Mouse (Mus musculus) ovary, adult 18-20 months (tissue): ENCODE measurements at regions not wholly inside any gene's neighbourhood (a gene's known extent, or its start where the extent isn't known, plus 50 kb on each side); places are given as distances from the start of the nearest gene placed in this dataset.
A peak's percentile ranks its signal among the peaks of the same experiment; 100 is the strongest.

Source experiments
- DNase-seq: peaks from one replicate; pipeline ENCODE4 v3.0.0; 2022; ENCODE audit warnings: low spot score, mixed read lengths

DNA sequence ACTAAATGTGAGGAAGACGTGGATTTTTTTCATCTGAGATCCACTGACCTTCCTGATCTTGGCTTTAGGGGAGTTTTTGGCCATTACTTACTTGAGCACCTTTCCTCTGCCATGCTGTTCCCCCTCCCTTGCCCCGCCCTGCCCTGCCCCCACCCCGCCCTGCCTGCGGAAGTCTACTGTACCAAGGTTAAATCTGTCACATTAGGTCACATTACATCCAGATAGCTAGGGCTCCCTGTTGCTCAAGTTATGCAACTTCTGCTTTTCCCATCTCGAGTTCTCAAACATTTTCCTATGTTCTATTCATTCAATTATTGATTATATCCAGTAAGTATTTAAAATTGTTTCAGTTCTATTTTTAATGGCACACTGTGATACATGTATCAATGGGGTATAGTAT, 144.7 kb upstream of the Cnot2 start:
- DNase-seq: no peak

- no peak for DNase-seq
Measured at GRCm38 (mm10) chr10:116721986-116722385, 140.7 kb upstream of the Cnot2 start.

DNA sequence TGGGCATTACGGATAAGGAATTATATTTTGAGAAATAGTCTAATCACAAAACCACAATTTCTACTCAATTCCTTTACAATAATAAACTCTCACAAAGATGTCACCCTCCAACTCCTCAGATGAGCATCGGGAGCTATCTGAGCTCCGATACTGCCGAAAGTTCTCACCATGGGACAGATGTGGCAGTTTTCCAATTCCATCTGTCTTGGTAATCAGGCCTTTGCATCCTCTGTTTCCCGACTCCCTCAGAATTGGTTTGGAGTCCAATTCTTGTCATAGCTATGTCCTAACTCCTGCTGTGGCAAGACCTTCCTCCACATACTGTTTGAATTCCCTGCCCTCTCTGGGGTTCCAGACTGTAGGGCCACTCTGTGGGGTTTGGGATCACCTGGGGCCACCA, 138.3 kb upstream of the Cnot2 start:
- no peak for DNase-seq

DNA sequence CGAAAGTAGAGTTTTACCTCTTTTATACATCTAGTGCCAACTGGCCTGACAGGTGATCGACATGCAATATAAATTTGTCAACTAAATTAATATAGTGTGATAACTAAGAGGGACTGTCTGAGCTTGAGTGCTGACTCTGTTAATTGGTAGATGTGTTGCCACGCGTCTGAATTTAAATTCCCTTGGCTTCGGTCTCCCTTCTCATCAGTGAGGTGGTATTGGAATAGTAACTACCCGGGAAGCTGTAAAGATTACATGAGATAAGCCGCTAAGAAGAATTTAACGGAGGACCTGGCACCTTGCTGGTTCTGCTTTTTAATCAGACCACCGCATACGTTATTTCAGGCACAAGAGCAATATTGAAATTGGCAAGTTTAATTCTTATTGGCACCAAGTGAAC, 136.7 kb upstream of the Cnot2 start:
- DNase-seq: no peak

GRCm38 (mm10) chr10:116717017-116717643, 135.8 kb upstream of the Cnot2 start:
- no peak for DNase-seq

- peak; percentile 27 for DNase-seq
Measured at GRCm38 (mm10) chr10:116713456-116713855, 132.1 kb upstream of the Cnot2 start.

DNA sequence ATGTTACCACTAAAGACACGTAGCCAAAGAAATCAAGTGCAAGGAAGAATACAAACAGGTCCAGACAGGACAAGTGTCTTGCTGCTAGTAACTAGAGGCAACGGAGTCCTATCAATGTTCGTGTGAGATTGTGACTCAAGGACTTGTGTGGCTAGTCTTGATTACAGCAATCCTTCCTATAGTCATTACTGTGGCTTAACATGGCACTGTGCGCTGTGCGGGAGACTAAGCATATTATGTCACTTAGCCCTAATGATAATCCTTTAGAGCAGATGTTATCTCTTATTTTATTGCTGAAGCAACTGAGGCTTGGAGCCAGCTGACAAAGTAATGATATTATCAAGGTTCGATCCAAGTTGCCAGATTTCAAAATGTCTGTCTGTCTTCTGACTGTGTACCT, 125.7 kb upstream of the Cnot2 start:
- no peak for DNase-seq

DNA sequence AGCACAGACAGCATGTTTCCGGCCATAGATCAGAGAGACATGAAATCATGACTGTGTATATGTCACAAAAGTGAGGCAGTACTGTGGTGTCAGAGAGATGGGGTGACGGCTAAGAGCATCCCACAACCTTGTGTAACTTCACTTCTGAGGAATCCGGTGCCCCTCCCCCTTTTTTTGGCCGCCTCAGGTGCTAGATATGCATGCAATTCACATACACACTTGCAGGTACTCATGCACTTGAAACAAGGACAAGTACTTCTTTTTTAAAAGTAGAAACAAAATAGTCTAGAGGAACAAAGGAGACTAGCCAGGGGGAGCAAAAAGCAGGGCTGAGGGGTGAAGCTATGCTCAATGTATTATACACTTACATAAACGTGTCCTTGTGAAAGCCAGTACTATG, 120.0 kb upstream of the Cnot2 start:
- DNase-seq: no peak

DNA sequence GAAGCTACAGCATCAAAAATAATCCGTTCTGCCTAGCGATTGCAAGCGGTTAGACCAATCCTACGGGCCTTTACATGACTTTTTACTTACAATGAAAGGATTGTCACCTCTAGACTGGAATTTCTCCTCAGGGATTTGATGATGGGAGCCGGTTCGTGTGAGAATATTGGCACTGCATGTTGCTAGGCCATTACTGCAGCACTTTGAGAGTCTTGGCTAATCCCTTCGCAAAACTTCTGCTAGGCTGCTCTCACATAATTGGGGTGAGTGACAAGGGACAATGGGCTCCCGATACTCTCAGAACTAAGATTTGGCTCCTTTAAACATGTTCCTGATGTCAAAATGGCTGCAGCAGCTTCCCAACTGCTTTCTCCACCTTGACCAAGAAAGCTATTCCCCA, 118.4 kb upstream of the Cnot2 start:
- no peak for DNase-seq

DNA sequence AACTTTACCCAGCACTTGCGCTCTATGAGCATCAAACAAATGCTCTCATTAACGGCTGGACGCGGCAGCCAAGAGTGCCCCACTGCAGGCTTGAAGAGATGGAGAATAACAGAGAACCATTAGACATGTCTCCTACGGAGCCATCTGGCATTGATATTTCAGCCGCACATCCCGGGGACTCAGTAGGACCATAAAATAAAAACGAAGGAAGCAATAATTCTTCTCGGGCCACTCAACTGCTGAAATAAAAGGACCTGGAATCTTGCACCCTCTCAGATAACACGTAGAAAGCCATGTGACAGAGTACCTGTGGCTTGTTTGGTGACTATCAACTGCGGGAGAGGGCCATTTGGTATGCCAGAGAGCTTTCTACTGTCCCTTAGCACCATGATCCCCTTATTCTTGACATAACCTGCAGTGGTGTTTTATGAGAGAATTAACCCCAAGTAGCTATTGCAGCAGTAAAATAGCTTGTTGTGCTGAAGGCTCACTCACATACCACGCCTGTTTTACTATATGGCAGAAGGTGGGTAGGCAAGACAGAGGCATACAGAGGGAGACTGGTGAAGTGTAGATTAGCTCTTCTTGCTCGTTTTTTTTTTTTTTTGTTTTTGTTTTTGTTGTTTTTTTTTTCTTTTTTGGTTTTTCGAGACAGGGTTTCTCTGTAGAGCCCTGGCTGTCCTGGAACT, 116.5 kb upstream of the Cnot2 start:
- no peak for DNase-seq

- no peak for DNase-seq
Measured at GRCm38 (mm10) chr10:116693816-116694215, 112.5 kb upstream of the Cnot2 start.

- no peak for DNase-seq
Measured at GRCm38 (mm10) chr10:116686741-116687140, 105.4 kb upstream of the Cnot2 start.

GRCm38 (mm10) chr10:116683374-116683773, 102.1 kb upstream of the Cnot2 start:
- DNase-seq: no peak

DNA sequence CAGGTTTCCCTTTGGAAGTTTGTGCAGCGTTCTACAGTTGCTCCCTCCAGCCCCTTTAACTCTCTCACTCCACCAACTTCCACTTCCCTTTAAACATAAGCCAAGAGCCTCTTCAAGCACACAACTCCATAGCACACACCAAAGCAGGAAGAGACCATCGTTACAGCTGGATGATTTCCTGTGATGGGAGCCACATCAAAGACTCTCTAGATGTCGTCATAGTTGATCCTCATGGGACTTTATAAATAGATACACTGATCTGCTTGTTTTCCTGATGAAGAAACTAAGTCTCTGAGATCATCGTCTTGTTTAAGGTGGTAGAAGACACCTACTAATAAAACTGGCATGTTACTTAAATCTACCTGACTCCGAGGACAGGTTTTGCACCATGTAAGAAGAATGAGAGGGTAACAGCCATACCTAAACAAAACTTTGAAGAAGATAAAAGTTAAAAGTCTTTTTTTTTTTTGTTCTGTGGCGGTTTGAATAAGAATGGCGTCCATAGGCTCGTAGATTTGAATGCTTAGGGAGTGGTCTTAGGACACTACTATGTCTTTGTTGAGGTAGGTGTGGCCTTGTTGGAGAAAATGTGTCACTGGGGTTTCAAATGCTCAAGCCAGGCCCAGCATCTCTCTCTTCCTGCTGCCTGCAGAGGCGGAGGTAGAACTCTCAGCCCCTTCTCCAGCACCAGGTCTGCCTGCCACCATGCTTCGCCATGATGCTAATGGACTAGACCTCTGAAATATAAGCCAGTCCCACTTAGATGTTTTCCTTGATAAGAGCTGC, 97.8 kb upstream of the Cnot2 start:
- no peak for DNase-seq

GRCm38 (mm10) chr10:116677949-116678348, 96.6 kb upstream of the Cnot2 start:
- no peak for DNase-seq

DNA sequence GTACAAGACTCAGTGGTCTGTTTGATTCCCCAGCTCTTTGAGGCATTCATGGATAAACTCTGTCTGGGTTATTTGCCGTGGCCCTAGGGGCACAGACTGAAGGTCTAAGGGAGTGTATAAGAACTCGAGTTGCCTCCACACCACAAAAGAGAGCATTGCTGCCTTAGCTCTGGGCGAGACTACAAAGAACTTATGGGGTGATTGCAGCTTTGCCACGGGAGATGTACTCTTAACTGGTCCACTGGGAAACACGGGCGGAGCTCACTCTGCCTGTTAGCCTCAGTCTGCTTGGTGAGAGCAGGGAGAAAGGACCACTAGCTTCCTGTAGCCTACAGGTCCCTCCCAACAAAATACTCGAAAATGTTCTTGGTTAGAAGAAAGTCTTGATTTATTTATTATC, 93.9 kb upstream of the Cnot2 start:
- DNase-seq: no peak

DNA sequence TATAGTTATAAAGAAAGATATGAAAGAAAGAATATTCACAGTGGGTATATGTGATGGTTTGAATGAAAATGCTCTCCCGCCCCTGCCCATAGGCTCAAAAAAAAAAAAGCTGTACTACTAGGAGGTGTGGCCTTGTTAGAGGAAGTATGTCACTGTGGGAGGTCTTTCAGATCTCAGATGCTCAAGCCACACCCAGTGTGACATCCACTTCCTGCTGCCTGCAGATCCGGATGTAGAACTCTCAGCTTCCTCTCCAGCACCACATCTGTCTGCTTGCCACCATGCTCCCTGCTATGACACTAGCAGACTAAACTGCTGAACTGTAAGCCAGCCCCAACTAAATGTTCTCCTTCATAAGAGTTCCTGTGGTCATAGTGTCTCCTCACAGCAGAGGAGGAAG, 93.0 kb upstream of the Cnot2 start:
- DNase-seq: no peak

DNA sequence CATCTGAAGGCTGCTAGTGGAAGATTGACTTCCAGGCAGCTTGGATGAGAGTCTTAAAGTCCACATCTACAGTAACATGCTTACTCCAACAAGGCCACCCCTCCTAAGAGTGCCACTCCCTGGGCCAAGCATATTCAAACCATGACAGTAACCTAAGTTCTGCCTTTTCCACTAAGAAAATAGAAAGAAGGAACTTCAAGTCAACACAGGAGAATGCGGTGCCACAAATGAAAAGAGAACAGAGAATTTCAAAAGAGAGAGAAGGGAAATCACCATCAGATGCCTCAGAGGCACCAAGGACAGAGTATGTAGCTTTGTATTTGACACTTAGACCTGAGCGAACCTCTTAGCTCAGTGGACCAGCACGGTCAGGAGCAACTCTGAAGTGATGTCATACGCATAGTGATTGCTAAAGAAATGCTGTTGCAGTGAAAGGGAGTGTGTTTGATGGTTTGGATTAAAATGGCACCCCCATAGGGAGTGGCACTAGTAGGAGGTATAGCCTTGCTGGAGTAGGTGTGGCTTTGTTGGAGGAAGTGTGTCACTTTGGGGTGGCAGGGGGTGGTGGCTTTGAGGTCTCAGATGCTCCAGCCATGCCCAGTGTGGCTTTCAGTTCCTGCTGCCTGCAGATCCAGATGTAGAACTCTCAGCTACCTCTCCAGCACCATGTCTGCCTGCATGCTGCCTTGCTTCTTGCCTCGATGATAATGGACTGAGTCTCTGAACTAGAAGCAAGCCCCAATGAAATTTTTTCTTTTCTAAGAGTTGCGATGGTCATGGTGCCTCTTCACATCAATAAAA, 77.1 kb upstream of the Cnot2 start:
- no peak for DNase-seq

GRCm38 (mm10) chr10:116655891-116656290, 74.6 kb upstream of the Cnot2 start:
- DNase-seq: no peak

- DNase-seq: no peak
Measured at GRCm38 (mm10) chr10:116655018-116655807, 73.9 kb upstream of the Cnot2 start.

DNA sequence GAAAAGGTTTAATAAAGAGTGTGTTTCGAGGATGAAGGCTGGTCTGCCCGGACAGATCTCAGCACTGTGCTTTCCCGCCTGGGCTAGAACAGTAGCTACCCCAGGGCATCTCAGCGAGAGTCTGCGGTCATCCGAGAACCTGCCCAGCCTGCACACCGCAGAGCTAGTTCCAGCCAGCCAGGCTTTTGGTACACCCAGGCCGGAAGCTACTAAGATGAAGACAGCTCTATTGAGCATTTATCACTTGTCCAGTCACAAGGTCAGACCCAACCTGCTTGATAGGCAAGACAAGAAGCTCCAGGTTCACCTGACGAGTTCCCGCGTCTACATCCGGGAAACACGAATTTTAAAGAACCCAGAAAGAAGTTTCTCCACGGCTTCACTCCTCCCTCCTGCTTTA, 72.8 kb upstream of the Cnot2 start:
- DNase-seq: no peak

DNA sequence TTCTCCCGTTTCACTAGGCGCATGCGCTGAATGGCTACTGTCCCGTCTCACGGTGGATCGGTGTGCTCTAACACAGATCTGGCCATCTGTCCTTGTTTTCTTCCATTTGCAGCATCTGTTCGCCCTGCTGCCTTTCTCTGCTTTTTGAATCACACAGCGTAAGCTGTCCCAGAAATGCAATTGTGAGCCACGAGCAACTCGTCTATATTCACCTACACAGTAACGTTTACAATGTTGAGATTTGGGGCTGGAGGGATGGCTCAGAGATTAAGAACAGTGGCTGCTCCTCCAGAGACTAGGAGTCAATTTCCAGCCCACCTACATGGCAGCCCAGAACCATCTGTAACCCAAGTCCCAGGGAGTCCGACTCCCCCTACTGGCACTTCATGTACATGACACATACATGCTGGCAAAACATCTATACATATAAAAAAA, 72.2 kb upstream of the Cnot2 start:
- DNase-seq: no peak
